Mouse (Mus musculus) erythroblast, embryonic 14.5 days (primary cell): ENCODE results near the gene Hdac7.

Experiments used
- GATA1 ChIP-seq: IDR thresholded peaks from 2 replicates; pipeline ENCODE4 v1.6.1; 2012; ENCODE audit warnings: low read length, inconsistent platforms, mixed read lengths
- TAL1 ChIP-seq: IDR thresholded peaks from 3 replicates; pipeline ENCODE4 v1.6.1; 2012; ENCODE audit warnings: low read length, inconsistent platforms, mixed read lengths

- TF ChIP-seq TAL1 (no peak), GATA1 (no peak)
Observed at GRCm38 (mm10) chr15:97875784-97876183, 31.5 kb upstream of the Hdac7 start.
